Mouse (Mus musculus) liver, embryonic 11.5 days (tissue): ENCODE results near the gene Atp8b2. TPM values are rescaled to one million over a fixed set of nuclear protein-coding genes. Genes with fewer than 3 reads are reported as not detected.

Experiments used
- ATAC-seq: fragments of 200-750 bp; cut with Nextera tagmentation; replicated peaks from 2 replicates; pipeline ENCODE4 v1.8.0; 2017; ENCODE audit warnings: moderate number of reproducible peaks, mild to moderate bottlenecking, moderate TSS enrichment, moderate library complexity; ENCODE audit not compliant: low FRiP score
- DNase-seq: peaks from one replicate; pipeline ENCODE4 v3.0.0-alpha.2; 2017; ENCODE audit warnings: low spot score
- H3K27ac ChIP-seq: fragments of 300-500 bp; sonication (generic); 2 replicates; pipeline ENCODE4 v1.5.1; 2014; ENCODE audit warnings: mild to moderate bottlenecking, low read depth, low read length, control low read depth
- H3K27me3 ChIP-seq: fragments of 300-500 bp; sonication (generic); replicated peaks from 2 replicates; pipeline ENCODE4 v1.6.1; 2014; ENCODE audit warnings: low read length, mixed read lengths; ENCODE audit not compliant: control insufficient read depth, insufficient read depth
- H3K36me3 ChIP-seq: fragments of 300-500 bp; sonication (generic); 2 replicates; pipeline ENCODE4 v1.6.1; 2014; ENCODE audit warnings: mild to moderate bottlenecking, low read length, moderate library complexity, mixed read lengths; ENCODE audit not compliant: control insufficient read depth, insufficient read depth
- H3K4me1 ChIP-seq: fragments of 300-500 bp; sonication (generic); replicated peaks from 2 replicates; pipeline ENCODE4 v1.6.1; 2014; ENCODE audit warnings: low read length, mixed read lengths; ENCODE audit not compliant: control insufficient read depth, insufficient read depth
- H3K4me2 ChIP-seq: fragments of 300-500 bp; sonication (generic); 2 replicates; pipeline ENCODE4 v1.6.1; 2014; ENCODE audit warnings: mild to moderate bottlenecking, control low read depth, moderate library complexity
- H3K4me3 ChIP-seq: fragments of 300-500 bp; sonication (generic); 2 replicates; pipeline ENCODE4 v1.5.1; 2014; ENCODE audit warnings: low read depth, low read length, control low read depth
- H3K9ac ChIP-seq: fragments of 300-500 bp; sonication (generic); 2 replicates; pipeline ENCODE4 v1.6.1; 2014; ENCODE audit warnings: low read depth, low read length, control low read depth
- H3K9me3 ChIP-seq: fragments of 300-500 bp; sonication (generic); 2 replicates; pipeline ENCODE4 v1.6.1; 2016; ENCODE audit warnings: low read length, inconsistent platforms, mixed read lengths; ENCODE audit not compliant: control insufficient read depth
- WGBS: fragments of 180-500 bp; shearing (Covaris S2); extraction: QIAGEN DNeasy Blood & Tissue Kit; methylation state at CpG from one replicate; pipeline ENCODE4 v1.1.7; 2014; 5-methylcytosine and 5-hydroxymethylcytosine counted together
- polyA plus RNA-seq: library from polyadenylated mRNA; unstranded; fragments of >200 nt; fragmentation: Nextera tagmentation; extraction: Ambion mirVana; gene quantifications from 2 replicates; pipeline ENCODE4 v1.2.1, GENCODE M21; 2014

Gene Atp8b2
- polyA plus RNA-seq, result 7.7 and 9.1 TPM in 2 replicates

GRCm38 (mm10) chr3:89963221-89963763 is at the start of gene Atp8b2:
Gene Atp8b2 (minus strand): TSS chr3:89963508.
- DNase-seq (no peak), ATAC-seq (peak; percentile 19; the same call in 1 of the 2 replicates)
- H3K4me2 ChIP-seq, result peak within 1 kb of the TSS; percentile 88
- no peaks in the 10 kb centered on the region; the same call in 1 of the 2 replicates for H3K27me3 ChIP-seq
- no peaks in the 10 kb centered on the region for H3K36me3 ChIP-seq
- peak within 1 kb of the TSS; percentile 79 for H3K27ac ChIP-seq
- WGBS, result under 1% methylated on average over 34 of the region's 35 CpGs
- peaks cover 29% of the 10 kb centered on the region for H3K4me1 ChIP-seq
- no peaks in the 10 kb centered on the region for H3K9me3 ChIP-seq
- peak within 1 kb of the TSS; percentile 83 for H3K4me3 ChIP-seq
- H3K9ac ChIP-seq, result peak within 1 kb of the TSS; percentile 70

- Histone ChIP-seq H3K9ac (no peak overlapping the region), H3K4me2 (no peak overlapping the region), H3K27ac (no peak overlapping the region), H3K9me3 (no peaks in the 10 kb centered on the region), H3K4me3 (no peak overlapping the region), H3K27me3 (no peaks in the 10 kb centered on the region), H3K36me3 (peaks cover 51% of the 10 kb centered on the region), H3K4me1 (no peaks in the 10 kb centered on the region)
- ATAC-seq (no peak), DNase-seq (no peak)
- WGBS, result 78% methylated on average over 2 of the region's 2 CpGs
These were observed 47.0 kb upstream of the Atp8b2 start for GRCm38 (mm10) chr3:90010291-90010690.

- no peaks in the 10 kb centered on the region for H3K9me3 ChIP-seq
- DNase-seq (no peak), ATAC-seq (no peak)
- peaks cover 5% of the 10 kb centered on the region; the same call in 1 of the 2 replicates for H3K4me1 ChIP-seq
- H3K36me3 ChIP-seq, result peaks cover 36% of the 10 kb centered on the region
- H3K27ac ChIP-seq, result no peak overlapping the region
- H3K27me3 ChIP-seq, result no peaks in the 10 kb centered on the region
- WGBS, result 68% methylated on average over 3 of the region's 3 CpGs
- no peak overlapping the region for H3K9ac ChIP-seq
- peak overlapping the region; percentile 34 for H3K4me2 ChIP-seq
- H3K4me3 ChIP-seq, result no peak overlapping the region
These were observed 40.9 kb upstream of the Atp8b2 start for GRCm38 (mm10) chr3:90004091-90004796.

GRCm38 (mm10) chr3:89999830-90000229 is 36.5 kb upstream of the Atp8b2 start:
- Histone ChIP-seq H3K4me2 (peak overlapping the region; percentile 79), H3K9ac (no peak overlapping the region), H3K27ac (0 out of 2 replicates have a peak overlapping the region, but pooled peaks have one; percentile 70), H3K4me1 (peaks cover 9% of the 10 kb centered on the region; the same call in 1 of the 2 replicates), H3K27me3 (no peaks in the 10 kb centered on the region), H3K4me3 (no peak overlapping the region; the same call in 1 of the 2 replicates), H3K36me3 (peaks cover 25% of the 10 kb centered on the region), H3K9me3 (no peaks in the 10 kb centered on the region)
- 77% methylated on average over 4 of the region's 4 CpGs for WGBS
- ATAC-seq, result no peak
- no peak for DNase-seq

- Histone ChIP-seq H3K27ac (peak overlapping the region; percentile 70), H3K4me1 (peaks cover 9% of the 10 kb centered on the region; the same call in 1 of the 2 replicates), H3K4me2 (peak overlapping the region; percentile 79), H3K9ac (peak overlapping the region; percentile 90), H3K27me3 (no peaks in the 10 kb centered on the region), H3K4me3 (peak overlapping the region; percentile 84), H3K9me3 (no peaks in the 10 kb centered on the region), H3K36me3 (peaks cover 30% of the 10 kb centered on the region)
- WGBS, result 22% methylated on average over 8 of the region's 8 CpGs
- DNase-seq (peak; percentile 37), ATAC-seq (peak; percentile 40; the same call in 1 of the 2 replicates)
These were observed 35.8 kb upstream of the Atp8b2 start for GRCm38 (mm10) chr3:89999090-89999489.

- Histone ChIP-seq H3K4me2 (peak within 1 kb of the TSS; percentile 79), H3K4me1 (peaks cover 9% of the 10 kb centered on the region; the same call in 1 of the 2 replicates), H3K27ac (peak within 1 kb of the TSS; percentile 80), H3K36me3 (peaks cover 30% of the 10 kb centered on the region), H3K9ac (peak within 1 kb of the TSS; percentile 90), H3K9me3 (no peaks in the 10 kb centered on the region), H3K27me3 (no peaks in the 10 kb centered on the region), H3K4me3 (peak within 1 kb of the TSS; percentile 84)
- DNase-seq (peak; percentile 91), ATAC-seq (peak; percentile 91)
- under 1% methylated on average over 26 of the region's 26 CpGs for WGBS
These were observed 35.3 kb upstream of the Atp8b2 start, which contains the start of gene Hax1 for GRCm38 (mm10) chr3:89998612-89999054. Gene Hax1 (minus strand): TSS chr3:89998780.

GRCm38 (mm10) chr3:89997791-89998495 is 34.6 kb upstream of the Atp8b2 start:
- H3K9me3 ChIP-seq, result no peaks in the 10 kb centered on the region
- peak overlapping the region; percentile 80 for H3K27ac ChIP-seq
- peaks cover 9% of the 10 kb centered on the region; the same call in 1 of the 2 replicates for H3K4me1 ChIP-seq
- H3K4me2 ChIP-seq, result peak overlapping the region; percentile 79
- H3K36me3 ChIP-seq, result peaks cover 30% of the 10 kb centered on the region
- H3K4me3 ChIP-seq, result peak overlapping the region; percentile 84
- no peaks in the 10 kb centered on the region for H3K27me3 ChIP-seq
- peak overlapping the region; percentile 90 for H3K9ac ChIP-seq
- peak; percentile 35 for DNase-seq
- 21% methylated on average over 23 of the region's 23 CpGs for WGBS
- ATAC-seq, result peak; percentile 55

- ATAC-seq (no peak), DNase-seq (no peak)
- WGBS, result 86% methylated on average over 5 of the region's 5 CpGs
- H3K9ac ChIP-seq, result no peak overlapping the region
- H3K9me3 ChIP-seq, result no peaks in the 10 kb centered on the region
- no peak overlapping the region for H3K4me3 ChIP-seq
- no peak overlapping the region for H3K4me2 ChIP-seq
- H3K27me3 ChIP-seq, result no peaks in the 10 kb centered on the region
- peaks cover 12% of the 10 kb centered on the region for H3K36me3 ChIP-seq
- no peak overlapping the region for H3K27ac ChIP-seq
- peaks cover 9% of the 10 kb centered on the region; the same call in 1 of the 2 replicates for H3K4me1 ChIP-seq
These were observed 31.7 kb upstream of the Atp8b2 start for GRCm38 (mm10) chr3:89994807-89995515.
